Mouse (Mus musculus): ENCODE data around the gene Rpl22l1. TPM values are rescaled to one million over a fixed set of nuclear protein-coding genes. Genes with fewer than 3 reads are reported as not detected.
"Not testable (repeated sequence)": the region's sequence is repeated elsewhere in the genome, so short reads cannot be mapped to it uniquely, and the experiment has no call there.

Gene Rpl22l1
- polyA plus RNA-seq (2011; ENCODE audit: insufficient read length, low read depth, missing spikeins), result 655 and 706 TPM in 2 replicates

- H3K4me3 ChIP-seq (ENCODE audit: insufficient read depth, low read length), result peak within 1 kb of the TSS; percentile 96
- no peaks in the 10 kb centered on the region for H3K4me1 ChIP-seq (ENCODE audit: control insufficient read depth, insufficient read depth, low read length)
- no peak for TF ChIP-seq CTCF (IDR thresholded peaks at IDR 0.05; ENCODE audit: borderline replicate concordance, insufficient read depth, low read length)
- peak; percentile 98 for TF ChIP-seq POLR2A (IDR thresholded peaks at IDR 0.05; ENCODE audit: low read depth, low read length)
- H3K27ac ChIP-seq (ENCODE audit: insufficient read depth, low read length), result peak within 1 kb of the TSS; percentile 51
These were observed at the start of gene Rpl22l1 for GRCm38 (mm10) chr3:28805301-28806097. Gene Rpl22l1 (plus strand): TSS chr3:28805436.

GRCm38 (mm10) chr3:28755477-28755876 lies 49.8 kb upstream of the Rpl22l1 start:
- TF ChIP-seq POLR2A (IDR thresholded peaks at IDR 0.05; ENCODE audit: low read depth, low read length) (no peak), CTCF (IDR thresholded peaks at IDR 0.05; ENCODE audit: borderline replicate concordance, insufficient read depth, low read length) (no peak)
- Histone ChIP-seq H3K4me1 (ENCODE audit: control insufficient read depth, insufficient read depth, low read length) (no peaks in the 10 kb centered on the region), H3K4me3 (ENCODE audit: insufficient read depth, low read length) (no peak overlapping the region), H3K27ac (ENCODE audit: insufficient read depth, low read length) (no peak overlapping the region)

- peaks cover 4% of the 10 kb centered on the region; the same call in 1 of the 2 replicates for H3K4me1 ChIP-seq (ENCODE audit: control insufficient read depth, insufficient read depth, low read length)
- H3K27ac ChIP-seq (ENCODE audit: insufficient read depth, low read length), result no peak overlapping the region
- TF ChIP-seq CTCF (IDR thresholded peaks at IDR 0.05; ENCODE audit: borderline replicate concordance, insufficient read depth, low read length), result no peak
- TF ChIP-seq POLR2A (IDR thresholded peaks at IDR 0.05; ENCODE audit: low read depth, low read length), result no peak
These were observed 43.9 kb upstream of the Rpl22l1 start for GRCm38 (mm10) chr3:28761225-28761789.

GRCm38 (mm10) chr3:28766935-28767334 lies 38.3 kb upstream of the Rpl22l1 start:
- Histone ChIP-seq H3K4me1 (ENCODE audit: control insufficient read depth, insufficient read depth, low read length) (no peaks in the 10 kb centered on the region), H3K4me3 (ENCODE audit: insufficient read depth, low read length) (no peak overlapping the region), H3K27ac (ENCODE audit: insufficient read depth, low read length) (no peak overlapping the region)
- TF ChIP-seq POLR2A (IDR thresholded peaks at IDR 0.05; ENCODE audit: low read depth, low read length) (no peak), CTCF (IDR thresholded peaks at IDR 0.05; ENCODE audit: borderline replicate concordance, insufficient read depth, low read length) (no peak)

More at GRCm38 (mm10) chr3:28761225-28761789, 43.9 kb upstream of the Rpl22l1 start:
- H3K4me3 ChIP-seq (ENCODE audit: insufficient read depth, low read length), result no peak overlapping the region

- no peaks in the 10 kb centered on the region for H3K4me1 ChIP-seq (ENCODE audit: control insufficient read depth, insufficient read depth, low read length)
- H3K4me3 ChIP-seq (ENCODE audit: insufficient read depth, low read length), result no peak overlapping the region
- TF ChIP-seq POLR2A (IDR thresholded peaks at IDR 0.05; ENCODE audit: low read depth, low read length) (no peak), CTCF (IDR thresholded peaks at IDR 0.05; ENCODE audit: borderline replicate concordance, insufficient read depth, low read length) (no peak)
- no peak overlapping the region for H3K27ac ChIP-seq (ENCODE audit: insufficient read depth, low read length)
These were observed 37.0 kb upstream of the Rpl22l1 start for GRCm38 (mm10) chr3:28768222-28768621.

GRCm38 (mm10) chr3:28772919-28773318 lies 32.3 kb upstream of the Rpl22l1 start:
- H3K4me1 ChIP-seq (ENCODE audit: control insufficient read depth, insufficient read depth, low read length); H3K27ac ChIP-seq (ENCODE audit: insufficient read depth, low read length); H3K4me3 ChIP-seq (ENCODE audit: insufficient read depth, low read length): not testable (repeated sequence)

- H3K4me1 ChIP-seq (ENCODE audit: control insufficient read depth, insufficient read depth, low read length), result no peaks in the 10 kb centered on the region
- no peak overlapping the region for H3K4me3 ChIP-seq (ENCODE audit: insufficient read depth, low read length)
- H3K27ac ChIP-seq (ENCODE audit: insufficient read depth, low read length), result no peak overlapping the region
- TF ChIP-seq CTCF (IDR thresholded peaks at IDR 0.05; ENCODE audit: borderline replicate concordance, insufficient read depth, low read length) (no peak), POLR2A (IDR thresholded peaks at IDR 0.05; ENCODE audit: low read depth, low read length) (no peak)
These were observed 29.9 kb upstream of the Rpl22l1 start for GRCm38 (mm10) chr3:28775361-28775760.

- Histone ChIP-seq H3K4me1 (ENCODE audit: control insufficient read depth, insufficient read depth, low read length) (no peaks in the 10 kb centered on the region), H3K4me3 (ENCODE audit: insufficient read depth, low read length) (no peak overlapping the region), H3K27ac (ENCODE audit: insufficient read depth, low read length) (no peak overlapping the region)
- TF ChIP-seq CTCF (IDR thresholded peaks at IDR 0.05; ENCODE audit: borderline replicate concordance, insufficient read depth, low read length), result no peak
- no peak for TF ChIP-seq POLR2A (IDR thresholded peaks at IDR 0.05; ENCODE audit: low read depth, low read length)
These were observed 29.3 kb upstream of the Rpl22l1 start for GRCm38 (mm10) chr3:28775958-28776357.

GRCm38 (mm10) chr3:28776491-28776890 lies 28.7 kb upstream of the Rpl22l1 start:
- H3K4me1 ChIP-seq (ENCODE audit: control insufficient read depth, insufficient read depth, low read length), result no peaks in the 10 kb centered on the region
- no peak overlapping the region for H3K27ac ChIP-seq (ENCODE audit: insufficient read depth, low read length)
- no peak for TF ChIP-seq CTCF (IDR thresholded peaks at IDR 0.05; ENCODE audit: borderline replicate concordance, insufficient read depth, low read length)
- no peak for TF ChIP-seq POLR2A (IDR thresholded peaks at IDR 0.05; ENCODE audit: low read depth, low read length)
- no peak overlapping the region for H3K4me3 ChIP-seq (ENCODE audit: insufficient read depth, low read length)

- H3K27ac ChIP-seq (ENCODE audit: insufficient read depth, low read length), result no peak overlapping the region
- H3K4me3 ChIP-seq (ENCODE audit: insufficient read depth, low read length), result no peak overlapping the region
- H3K4me1 ChIP-seq (ENCODE audit: control insufficient read depth, insufficient read depth, low read length), result 0 out of 2 replicates have a peak, but pooled peaks cover 3% of the 10 kb centered on the region
- no peak for TF ChIP-seq CTCF (IDR thresholded peaks at IDR 0.05; ENCODE audit: borderline replicate concordance, insufficient read depth, low read length)
- TF ChIP-seq POLR2A (IDR thresholded peaks at IDR 0.05; ENCODE audit: low read depth, low read length), result no peak
These were observed 24.7 kb upstream of the Rpl22l1 start for GRCm38 (mm10) chr3:28780511-28780910.
